Mouse (Mus musculus): Measurements from ENCODE around the gene Cobl.
A peak's percentile ranks its signal among the peaks of the same experiment; 100 is the strongest.

Cobl gene

GRCm38 (mm10) chr11:12219594-12220530, 244.9 kb downstream of the Cobl start:
- peak; percentile 37 for DNase-seq (ENCODE audit: low spot score)

- DNase-seq (ENCODE audit: low spot score), result no peak
Observed at GRCm38 (mm10) chr11:12216897-12217296, 247.9 kb downstream of the Cobl start.

DNA sequence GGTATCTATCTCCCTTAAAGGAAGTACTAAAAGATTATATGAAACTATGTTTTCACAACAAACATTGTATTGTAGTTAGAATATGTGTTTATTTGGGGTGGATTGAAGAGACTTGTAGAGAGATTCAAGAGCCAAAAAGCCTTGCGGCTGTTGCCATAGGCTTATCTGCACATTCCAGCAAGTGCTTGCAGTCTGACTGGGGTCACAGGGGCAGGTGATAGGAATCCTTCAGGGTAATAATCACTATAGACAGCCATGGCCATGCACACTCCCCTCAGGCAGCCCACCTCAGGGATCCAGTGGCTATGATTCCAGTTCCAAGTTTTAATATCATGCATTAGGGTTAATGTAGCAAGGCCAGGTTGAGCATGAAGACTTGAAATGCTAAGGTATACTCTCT, 249.2 kb downstream of the Cobl start:
- no peak for DNase-seq (ENCODE audit: low spot score)

GRCm38 (mm10) chr11:12208574-12208973, 256.2 kb downstream of the Cobl start:
- no peak for DNase-seq (ENCODE audit: low spot score)

DNA sequence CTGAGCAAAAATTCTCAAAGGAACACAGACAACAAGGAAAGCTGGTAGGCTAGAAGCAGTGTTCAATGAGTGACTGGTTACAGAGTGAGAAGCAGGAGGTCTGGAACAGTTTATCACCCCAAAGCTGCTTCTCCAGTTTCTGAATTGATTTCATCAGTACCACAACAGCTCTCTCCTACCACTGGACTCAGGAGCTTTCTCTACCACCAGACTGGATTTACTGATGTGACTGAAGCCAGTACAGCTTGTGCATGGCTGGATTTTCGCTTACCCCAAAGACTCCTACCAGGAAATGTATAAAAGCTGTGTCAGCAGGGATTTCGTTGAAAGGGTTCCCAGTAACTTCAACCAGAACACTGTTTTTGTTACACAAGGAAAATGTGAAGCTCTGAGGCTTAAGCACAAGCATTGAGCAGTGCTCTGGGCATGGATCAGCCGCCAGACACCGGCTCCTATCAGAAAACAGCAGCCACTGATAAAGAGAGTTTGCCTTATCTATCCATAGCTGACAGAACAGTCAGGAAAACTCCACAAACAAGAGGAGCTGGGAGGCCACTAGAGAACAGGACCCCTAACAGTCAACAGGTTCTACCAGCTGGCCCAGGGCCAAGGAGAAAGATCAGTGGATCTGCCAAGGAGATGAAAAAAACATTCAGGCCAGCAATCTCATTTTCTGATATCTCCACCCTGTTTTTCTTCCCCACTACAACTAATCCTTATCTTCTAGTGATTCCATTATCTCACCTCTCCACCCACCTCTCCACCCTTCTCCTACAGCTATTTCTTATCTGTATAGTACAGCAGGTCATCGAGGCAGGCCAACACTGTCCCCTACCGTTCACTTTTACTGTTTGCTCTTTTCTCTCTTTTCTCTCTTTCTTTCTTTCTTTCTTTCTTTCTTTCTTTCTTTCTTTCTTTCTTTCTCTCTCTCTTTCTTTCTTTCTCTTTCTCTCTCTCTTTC, 259.3 kb downstream of the Cobl start:
- DNase-seq (ENCODE audit: low spot score), result no peak

DNA sequence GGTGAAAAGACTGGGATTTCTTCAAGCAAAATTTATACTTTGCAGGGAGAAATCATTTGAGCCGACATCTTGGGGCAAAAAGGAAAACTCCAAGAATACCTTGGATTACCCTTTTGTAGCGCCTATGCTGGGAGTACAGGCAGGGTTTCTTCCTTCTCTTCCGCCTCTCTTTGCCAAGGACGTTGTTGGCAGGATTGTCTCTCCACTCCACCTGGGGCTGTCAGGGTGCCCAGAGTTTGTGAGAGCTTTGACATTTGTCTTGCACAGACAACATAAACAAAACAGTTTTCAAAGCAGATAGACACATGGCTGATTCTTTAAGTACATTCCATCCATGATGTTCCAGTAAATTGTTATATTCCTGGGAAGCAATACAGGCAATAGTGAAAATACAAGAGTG, 265.3 kb downstream of the Cobl start:
- no peak for DNase-seq (ENCODE audit: low spot score)

GRCm38 (mm10) chr11:12198700-12199349, 265.9 kb downstream of the Cobl start:
- DNase-seq (ENCODE audit: low spot score), result no peak

GRCm38 (mm10) chr11:12198017-12198416, 266.7 kb downstream of the Cobl start:
- DNase-seq (ENCODE audit: low spot score), result no peak

- no peak for DNase-seq (ENCODE audit: low spot score)
Observed at GRCm38 (mm10) chr11:12197542-12197941, 267.2 kb downstream of the Cobl start.

DNA sequence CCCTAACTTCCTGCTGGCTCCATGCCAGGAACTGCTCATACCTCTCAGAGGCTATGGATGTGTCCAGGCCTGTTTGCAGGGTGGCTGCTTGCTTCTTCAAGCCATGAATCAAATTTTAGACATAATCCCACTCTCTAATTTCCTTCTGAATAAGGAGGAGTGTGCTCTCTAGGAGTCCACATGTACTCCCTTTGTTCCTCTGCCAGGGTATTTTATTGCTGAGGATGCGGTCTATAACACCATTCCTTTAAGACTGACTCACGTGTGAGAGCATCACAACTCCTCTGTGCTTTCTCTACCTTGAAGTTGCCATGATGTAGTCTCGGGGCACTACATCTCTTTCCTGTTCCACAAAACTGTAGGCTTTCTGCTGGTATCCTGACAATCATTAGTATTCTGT, 269.4 kb downstream of the Cobl start:
- DNase-seq (ENCODE audit: low spot score), result no peak

GRCm38 (mm10) chr11:12193369-12193768, 271.4 kb downstream of the Cobl start:
- no peak for DNase-seq (ENCODE audit: low spot score)

DNA sequence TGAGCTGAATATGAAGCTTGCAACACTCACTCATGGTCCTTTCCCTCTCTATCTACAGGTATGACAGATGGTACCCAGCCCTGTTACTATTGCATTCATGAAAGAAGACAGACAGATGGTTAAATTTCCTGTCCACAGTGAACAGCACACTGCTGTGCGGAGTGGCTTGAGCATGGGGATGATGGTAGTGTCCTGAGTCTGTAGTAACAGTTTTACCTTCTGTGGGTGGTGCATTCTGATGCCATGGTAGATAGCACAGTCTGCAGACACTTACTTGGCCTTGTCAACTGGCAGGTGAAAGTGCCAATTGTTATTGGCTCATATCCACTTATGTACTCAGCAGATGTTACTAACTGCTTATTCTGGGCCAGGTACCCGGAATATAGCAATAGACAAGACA, 273.4 kb downstream of the Cobl start:
- no peak for DNase-seq (ENCODE audit: low spot score)

- DNase-seq (ENCODE audit: low spot score), result no peak
Observed at GRCm38 (mm10) chr11:12190417-12190816, 274.3 kb downstream of the Cobl start.

Data from retina, embryonic 14.5 days (tissue).